Mouse (Mus musculus): ENCODE results near the gene Snx8.
"Not testable (repeated sequence)": the region's sequence is repeated elsewhere in the genome, so short reads cannot be mapped to it uniquely, and the experiment has no call there.

Snx8 gene

DNA sequence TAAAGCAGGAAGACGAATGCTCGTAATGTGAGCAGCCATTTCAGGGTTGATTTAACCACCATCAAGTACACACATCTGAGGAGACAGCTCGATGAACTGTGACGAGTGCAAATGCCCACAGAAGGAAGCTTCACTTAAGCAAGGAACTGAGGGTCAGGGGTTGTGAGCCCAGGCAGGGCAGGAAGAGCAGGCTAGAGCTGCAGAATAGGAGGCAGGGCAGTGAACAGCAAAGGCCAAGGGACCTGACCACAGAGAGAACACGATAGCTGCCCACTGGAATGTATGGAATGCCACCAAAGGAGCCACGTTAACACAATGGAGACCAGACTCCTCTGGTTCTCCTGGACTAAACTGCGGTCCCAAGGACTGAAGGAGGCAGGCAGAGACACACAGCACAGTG, 5.5 kb downstream of the Snx8 start:
- DNase-seq (ENCODE audit: low spot score): no peak

DNA sequence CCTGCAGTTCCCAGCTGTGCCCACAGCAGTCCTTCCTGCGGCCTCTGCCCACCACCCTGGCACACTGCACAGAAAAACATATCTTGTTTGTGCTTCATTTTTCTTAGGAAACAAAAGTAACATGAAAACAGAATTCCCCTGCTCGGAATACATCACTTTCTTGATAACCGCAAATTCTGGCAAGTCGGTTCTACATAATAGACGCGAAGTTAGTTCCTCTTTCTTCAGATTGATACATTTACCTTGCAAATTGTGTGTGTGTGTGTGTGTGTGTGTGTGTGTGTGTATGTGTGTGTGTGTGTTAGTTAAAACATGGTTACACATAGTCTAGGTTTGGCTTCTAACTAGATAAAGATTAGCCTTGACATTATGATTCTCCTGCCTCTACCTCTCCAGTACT, 6.4 kb downstream of the Snx8 start:
- no peak for DNase-seq (ENCODE audit: low spot score)

DNA sequence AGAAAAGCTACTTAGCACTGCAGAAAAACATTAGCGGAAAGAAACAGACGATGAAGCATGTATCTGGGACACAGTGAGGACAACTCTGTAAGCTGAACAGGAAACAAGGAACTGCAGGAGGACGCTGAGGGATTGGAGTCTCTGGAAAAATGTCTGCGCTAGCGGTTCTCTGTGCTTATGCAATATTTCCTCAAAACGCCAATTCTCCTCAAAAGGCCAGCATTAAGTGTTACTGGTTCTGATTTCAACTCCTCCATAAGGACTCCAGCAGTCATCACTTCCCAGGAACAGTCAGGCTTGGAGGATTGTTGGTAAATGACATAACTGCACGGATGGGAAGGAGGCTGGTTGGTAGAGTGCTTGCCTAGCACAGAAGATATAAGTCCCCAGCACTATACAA, 7.9 kb downstream of the Snx8 start:
- no peak for DNase-seq (ENCODE audit: low spot score)

DNA sequence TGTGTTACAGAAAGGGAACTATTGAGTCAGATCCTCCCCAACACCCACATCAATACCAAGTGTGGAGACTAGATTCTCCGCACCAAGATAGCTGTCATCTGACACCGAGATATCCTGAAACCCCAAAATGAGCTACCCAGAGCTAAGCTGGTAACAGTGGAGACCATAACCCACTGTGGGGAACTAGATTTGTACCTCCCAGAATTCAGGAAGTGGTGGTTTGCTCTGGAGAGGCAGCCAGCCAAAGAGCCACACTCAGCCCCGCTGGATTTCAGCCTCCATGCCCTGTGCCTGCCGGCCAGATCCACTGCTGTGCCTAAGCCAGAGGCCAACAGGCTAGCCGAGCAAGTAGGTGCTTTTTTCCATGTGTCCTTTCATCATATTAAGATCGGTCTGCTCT, 9.8 kb downstream of the Snx8 start:
- no peak for DNase-seq (ENCODE audit: low spot score)

DNA sequence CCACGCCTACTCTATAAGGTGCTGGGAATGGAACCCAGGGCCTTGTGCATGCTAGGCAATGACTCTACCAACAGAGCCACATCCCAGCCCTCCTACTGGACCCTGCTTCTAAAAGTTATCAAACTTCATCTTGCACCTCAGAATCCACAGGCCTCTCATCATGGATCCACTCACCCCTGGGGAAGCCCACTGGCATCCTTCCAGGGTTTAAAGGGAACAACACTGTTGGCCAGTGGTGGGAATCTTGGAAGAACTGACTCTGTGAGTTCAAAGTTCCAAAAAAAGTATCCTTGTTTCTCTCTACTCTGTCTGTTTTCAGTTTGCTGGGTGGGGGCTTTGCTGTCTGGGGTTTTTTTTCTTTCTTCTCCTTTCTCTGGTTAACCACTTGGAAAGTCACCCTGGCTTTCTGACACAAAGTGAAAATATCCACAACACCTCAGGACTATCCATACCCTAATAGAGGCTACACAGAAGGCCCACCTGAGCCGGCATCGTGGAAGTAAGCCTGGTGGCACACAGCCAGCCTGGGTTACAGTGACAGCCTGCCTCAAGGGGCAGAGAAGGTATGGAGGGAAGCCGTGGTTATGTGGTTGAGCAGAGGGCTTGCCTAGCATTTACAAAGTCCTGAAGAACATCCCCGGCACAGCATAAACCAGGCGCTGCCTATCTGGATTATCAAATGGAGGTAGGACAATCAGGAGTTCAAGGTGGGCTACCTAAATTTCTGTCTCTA, 10.8 kb downstream of the Snx8 start:
- DNase-seq (ENCODE audit: low spot score): no peak

DNA sequence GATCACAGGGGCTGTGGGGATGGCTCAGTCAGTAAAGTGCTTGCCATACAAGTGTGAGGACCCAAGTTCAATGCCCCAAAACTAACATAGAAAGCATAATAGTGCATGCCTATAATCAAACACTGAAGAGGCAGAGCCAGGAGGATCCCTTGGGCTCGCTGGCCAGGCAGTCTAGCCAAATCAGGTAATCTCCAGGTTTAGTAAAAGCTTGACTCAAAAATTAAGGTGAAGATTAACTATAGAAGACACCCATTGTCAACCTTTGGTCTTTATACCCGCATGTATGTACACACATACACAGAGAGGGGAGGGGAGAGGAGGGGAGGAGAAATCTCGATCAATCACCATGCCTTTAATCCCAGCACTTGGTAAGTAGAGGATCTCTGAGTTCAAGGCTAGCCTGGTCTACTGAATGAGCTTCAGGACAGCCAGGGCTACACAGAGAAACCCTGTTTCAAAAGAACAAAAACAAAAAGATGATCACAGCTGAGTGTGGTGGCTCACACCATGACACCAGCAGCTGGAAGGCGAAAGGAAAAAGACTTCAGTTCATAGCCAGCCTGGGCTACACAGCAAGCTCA, 13.7 kb downstream of the Snx8 start:
- DNase-seq (ENCODE audit: low spot score): no peak

DNA sequence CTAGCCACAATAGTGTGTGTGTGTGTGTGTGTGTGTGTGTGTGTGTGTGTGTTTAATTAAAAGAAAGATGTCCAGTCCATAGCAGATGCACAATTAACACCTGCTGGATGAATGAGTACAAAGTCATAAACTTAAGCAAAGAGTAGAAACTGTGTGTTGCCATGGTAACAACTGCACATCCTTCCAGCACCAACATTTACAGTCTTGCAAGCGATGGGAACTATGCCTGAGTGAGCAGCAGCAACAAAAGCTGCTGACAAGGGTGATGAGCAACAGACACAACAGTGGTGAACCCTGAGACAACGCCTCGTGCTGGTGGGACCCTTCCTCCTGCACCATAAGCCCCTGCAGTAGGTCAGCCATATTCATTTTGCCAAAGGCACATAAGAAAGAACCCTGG, 14.8 kb downstream of the Snx8 start:
- DNase-seq (ENCODE audit: low spot score): no peak

DNA sequence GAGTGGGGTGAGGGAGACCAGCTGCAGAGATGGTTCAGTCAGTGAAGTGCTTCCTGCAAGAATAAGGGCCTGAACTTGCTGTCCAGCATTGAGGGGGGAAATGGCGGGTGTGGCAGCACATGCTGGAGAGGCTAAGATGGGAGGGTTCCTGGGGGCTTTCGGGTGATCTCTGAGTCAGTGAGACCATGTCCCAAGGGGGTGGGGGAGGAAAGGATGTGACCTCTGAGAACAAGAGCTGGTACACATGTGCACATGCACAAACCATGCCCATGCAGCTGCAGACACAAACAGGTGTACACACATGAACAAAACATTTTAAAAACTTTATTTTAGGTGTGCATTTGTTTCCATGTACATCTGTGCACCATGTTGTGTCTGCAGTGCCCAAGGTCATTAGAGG, 15.4 kb downstream of the Snx8 start:
- no peak for DNase-seq (ENCODE audit: low spot score)

DNA sequence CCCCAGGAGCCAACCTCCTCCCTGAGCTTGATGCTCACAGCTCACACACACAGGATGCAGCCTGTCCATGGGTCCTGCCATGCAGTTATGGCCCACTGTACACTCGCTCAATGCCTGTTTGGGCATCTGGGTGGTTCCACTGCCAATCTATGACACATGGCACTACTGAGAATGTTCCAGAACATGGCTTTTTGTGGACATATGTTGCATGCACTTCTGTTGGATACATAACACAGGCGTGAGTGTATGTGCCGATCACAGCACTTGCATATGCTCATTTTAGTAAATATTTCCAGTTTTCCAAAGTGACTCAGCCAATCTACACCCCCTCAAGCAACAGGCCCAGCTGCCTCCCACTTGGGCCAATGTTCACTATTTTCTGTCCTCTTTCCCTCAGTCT, 17.4 kb downstream of the Snx8 start:
- DNase-seq (ENCODE audit: low spot score): no peak

DNA sequence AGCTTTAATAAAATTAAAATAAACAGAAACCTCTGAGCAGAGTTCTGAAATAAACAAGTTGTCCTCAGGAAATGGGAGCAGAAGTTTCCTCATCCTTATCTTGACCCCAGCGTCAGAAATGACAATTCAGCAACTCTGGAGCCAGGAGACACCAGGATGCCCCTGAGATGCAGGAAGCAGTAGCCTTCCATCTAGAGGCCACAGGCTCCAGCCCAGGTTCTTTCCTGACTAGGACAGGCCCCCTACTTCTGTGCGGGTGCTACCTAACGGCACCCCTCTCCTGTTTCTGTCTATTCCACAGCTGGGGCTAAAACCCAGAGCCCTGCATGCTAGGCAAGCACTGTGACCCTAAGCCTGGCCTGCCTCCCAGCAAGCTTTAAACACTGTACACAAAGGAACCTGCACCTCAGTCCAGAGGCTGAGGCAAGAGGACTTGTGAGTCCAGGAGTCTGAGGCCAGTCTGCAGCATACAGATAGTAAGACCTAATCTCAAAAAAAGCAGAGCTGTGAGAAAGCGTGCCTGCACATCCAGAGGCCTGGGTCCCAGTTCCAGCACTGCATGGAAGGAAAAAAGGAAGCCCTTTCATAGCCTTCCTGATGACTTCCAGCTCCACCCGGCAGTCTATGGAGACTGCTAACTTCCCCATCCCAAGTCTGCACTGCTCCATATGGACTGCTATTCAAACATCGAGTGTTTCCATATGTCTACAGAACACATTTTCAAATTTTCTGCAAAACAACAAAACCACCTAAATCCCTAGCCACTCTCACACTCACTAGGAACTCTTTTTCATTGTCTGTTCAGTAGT, 18.4 kb downstream of the Snx8 start:
- no peak for DNase-seq (ENCODE audit: low spot score)

DNA sequence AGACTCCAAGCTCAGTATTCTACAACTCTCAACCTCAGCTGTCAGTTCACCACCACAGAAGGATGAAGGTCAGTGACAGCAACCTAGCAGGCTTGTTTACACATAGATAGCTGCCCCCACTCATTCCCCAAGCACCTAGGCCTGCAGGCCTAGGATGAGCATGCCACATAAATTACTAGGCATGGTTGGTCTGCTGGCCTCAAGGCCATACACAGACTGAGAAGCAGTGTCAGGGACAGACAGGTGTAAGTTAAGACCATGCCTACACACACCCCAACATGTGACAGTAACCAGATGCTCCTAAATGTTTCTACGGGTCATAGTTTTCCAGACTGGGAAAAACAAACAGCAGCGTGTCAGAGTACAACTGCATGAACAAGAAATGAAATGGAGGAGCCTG, 19.6 kb downstream of the Snx8 start:
- no peak for DNase-seq (ENCODE audit: low spot score)

DNA sequence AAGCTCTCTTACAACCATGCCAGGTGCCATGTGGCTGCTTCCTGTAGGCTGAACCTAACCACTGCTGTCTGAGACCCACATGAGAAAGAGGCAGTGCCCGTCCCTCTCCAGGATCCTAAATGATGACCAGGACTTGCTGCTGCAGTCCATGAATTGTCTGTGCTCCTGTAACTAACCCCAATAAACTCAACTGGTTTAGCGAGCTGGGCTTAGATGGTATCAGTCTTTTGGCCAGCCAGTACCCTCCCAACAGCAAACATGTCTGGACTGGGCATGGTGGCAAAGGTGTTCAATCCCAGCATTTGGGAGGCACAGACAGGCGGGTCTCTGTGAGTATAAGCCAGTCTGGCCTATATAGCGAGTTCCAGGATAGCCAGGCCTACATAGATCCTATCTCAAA, 20.1 kb downstream of the Snx8 start:
- DNase-seq (ENCODE audit: low spot score): no peak

DNA sequence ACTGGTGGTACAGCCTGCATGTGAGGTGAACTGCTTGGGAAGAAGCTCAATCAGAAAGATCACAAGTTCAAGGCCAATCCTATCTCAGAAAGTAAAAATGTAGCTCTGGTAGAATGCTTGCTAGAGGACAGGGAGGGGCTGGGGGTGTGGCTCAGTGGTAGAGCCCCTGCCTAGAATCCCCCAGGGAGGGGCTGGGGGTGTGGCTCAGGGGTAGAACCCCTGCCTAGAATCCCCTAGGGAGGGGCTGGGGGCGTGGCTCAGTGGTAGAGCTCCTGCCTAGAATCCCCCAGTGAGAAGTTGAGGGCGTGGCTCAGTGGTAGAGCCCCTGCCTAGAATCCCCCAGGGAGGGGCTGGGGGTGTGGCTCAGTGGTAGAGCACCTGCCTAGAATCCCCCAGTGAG, 20.9 kb downstream of the Snx8 start:
- not testable (repeated sequence) for DNase-seq (ENCODE audit: low spot score)

DNA sequence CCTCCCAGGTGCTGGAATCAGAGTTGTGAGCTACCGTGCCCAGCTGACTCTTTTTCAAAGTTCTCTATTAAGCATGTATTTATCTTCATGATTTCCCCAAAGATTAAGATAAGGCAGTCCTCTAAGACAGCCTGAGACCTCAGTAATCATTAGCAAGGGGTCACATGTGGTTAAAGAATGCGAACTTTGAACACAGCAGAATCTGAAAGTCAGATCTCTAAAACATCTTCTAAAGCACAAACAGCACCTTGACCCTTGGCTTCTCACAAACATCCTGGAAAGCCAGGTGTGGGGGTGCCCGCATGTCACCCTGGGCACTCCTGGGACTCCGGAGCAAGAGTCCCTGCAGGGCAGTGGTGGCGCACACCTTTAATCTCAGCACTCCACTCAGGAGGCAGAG, 24.6 kb downstream of the Snx8 start:
- no peak for DNase-seq (ENCODE audit: low spot score)

DNA sequence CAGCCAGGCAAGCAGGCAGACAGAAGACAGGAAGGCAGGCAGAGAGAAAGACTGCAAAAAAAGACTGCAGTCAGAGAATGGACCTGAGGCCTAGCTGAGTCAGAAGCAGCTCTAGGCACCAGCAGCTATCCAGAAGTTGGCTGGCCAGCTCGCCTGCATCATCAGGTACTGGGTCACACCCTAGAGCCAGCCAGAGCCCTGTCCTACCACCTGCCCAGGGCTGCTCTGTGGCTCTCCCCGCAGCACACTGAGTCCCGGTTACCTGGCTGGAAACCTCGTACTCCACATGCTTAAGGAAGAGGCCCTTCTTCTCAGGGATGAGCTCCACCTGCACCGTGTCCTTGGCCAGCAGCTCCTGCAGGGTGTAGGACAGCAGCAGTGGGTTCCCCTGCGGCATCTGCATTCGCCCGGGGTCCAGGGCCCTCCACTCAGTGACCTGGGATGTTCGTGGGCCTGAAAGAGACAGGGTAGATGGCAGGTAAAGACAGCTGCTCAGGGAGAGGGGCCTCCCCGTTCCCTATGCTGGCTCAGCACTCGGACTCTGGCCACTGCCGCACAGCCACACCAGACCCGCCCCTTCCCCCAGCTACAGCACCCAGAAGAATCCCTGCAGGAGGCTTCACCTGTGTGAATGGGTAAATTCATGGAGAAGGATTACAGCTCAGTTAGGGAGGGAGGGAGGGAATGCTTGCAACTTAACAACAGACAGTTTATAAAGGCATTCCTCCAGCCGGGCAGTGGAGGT, 29.0 kb downstream of the Snx8 start:
- no peak for DNase-seq (ENCODE audit: low spot score)

DNA sequence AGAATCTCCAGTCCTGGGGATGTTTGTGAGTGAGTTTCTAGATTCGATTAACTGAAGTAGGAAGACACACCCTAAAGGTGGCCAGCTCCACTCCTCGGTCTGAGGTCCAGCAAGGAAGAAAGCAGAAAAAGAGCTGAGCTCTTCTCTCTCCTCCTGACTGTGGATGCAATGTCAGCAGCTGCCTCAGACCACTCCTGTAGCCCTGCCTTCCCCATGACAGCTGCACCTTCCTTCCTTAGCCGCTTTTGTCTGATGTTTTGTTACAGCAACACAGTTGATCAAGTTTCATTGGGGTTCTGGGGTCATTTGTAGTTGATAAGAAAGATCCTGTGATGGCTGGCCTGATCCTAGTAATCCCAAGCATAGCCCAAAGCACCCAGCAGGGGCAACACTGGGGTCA, 31.6 kb downstream of the Snx8 start:
- no peak for DNase-seq (ENCODE audit: low spot score)

DNA sequence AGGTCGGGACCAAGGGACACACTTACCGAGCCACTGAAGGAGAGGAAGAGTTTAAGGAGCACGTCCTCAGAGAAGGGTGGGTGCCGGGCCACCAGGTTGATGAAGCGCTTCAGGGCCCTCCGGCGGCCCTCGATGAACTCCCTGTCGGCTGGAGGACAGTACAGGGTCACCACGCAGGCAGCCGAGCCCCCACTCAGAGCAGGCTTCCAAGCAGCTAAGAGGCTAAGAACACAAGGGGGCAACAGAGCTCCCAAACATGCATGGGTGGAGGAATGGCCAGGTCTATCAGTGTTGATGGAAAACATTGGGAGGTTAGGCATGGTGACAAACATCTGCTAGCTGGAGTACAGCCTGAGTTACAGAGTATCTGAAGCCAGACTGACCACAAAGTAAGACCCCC, 33.1 kb downstream of the Snx8 start:
- no peak for DNase-seq (ENCODE audit: low spot score)

DNA sequence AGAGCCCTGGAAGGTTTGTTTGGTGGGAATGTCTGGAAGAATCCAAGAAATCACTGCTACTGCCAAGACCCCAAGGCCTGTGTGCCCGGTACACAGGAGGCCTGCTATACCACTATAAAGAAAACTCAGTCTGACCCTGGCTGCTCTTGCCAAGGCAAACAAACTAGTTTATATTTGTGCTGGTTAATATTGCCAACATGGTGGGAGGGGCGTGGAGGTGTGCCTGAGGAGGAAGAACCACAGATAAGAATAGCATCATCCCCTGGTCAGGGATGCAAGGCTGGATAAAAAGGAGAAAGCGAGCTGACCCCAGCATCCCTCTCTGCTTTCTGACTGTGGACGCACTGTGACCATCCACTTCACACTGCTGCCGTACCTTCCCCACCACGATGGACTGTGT, 36.7 kb downstream of the Snx8 start:
- no peak for DNase-seq (ENCODE audit: low spot score)

DNA sequence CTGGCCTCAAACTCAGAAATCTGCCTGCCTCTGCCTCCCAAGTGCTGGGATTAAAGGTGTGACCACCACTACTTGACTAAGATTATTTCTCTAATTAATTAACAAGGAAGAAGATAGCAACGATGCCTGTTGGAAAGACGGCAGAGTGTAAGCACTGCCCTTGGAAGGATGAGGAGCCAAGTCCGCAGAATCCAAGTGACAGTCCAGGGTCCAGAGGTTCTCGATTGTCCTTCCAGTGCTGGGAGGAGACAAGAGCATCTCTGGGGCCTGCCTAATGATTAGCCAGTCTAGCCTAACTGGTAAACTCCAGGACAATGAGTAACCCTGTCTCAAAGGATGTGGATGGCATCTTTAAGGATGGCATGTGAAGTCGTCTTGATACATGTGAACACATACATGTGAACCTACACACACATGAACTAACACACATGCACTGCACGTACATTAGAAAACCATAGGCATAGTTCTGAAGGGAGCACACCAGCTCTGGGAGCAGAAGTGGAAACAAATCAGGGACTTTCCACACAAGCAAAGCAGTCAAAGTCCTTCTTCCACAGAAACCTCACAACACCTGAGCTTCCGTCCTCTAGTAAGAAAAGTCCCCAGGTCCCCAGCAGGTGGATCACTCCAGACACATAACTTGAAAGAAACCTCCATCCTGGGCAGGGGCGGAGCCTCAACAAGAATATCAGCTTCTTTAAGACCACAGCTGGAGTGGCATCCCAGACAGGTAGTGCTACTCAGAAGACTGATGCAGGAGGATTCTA, 38.1 kb downstream of the Snx8 start:
- no peak for DNase-seq (ENCODE audit: low spot score)

DNA sequence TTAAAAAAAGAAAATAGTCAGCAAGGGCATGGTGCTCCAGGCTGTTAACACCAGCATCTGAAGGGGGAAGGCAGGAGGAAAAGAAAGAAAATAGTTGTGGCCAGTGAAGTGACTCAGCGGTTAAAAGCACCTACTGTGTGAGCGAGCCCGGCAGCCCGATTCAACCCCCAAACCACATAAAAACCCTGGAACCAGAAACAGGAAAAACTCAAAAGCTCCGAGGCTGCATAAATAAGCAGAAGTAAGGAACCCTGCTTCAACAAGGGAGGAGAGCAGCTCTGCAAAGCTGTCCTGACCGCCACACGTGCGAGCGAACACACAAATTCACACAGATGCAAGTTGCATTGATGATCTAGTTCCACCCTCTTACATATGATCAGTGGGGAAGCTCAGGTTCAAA, 39.2 kb downstream of the Snx8 start:
- no peak for DNase-seq (ENCODE audit: low spot score)

DNA sequence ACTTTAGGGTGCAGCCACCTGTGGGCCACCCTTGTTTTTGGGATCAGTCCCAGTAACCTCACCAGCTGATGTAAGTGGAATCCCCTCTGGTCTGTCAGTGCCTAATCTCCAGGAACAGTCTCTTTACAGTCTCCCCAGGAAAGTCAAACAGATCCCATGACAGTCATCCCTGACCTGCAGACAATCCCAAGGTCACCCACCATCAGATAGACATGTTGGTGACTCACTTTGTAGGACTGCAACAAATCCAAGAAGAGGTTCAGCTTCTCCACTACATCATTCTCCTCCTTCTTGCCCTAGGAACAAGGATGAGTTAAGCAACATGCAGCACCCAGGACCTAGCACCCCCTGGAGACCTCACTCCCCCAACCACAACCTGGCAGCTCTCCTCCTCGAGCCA, 43.0 kb downstream of the Snx8 start:
- no peak for DNase-seq (ENCODE audit: low spot score)

DNA sequence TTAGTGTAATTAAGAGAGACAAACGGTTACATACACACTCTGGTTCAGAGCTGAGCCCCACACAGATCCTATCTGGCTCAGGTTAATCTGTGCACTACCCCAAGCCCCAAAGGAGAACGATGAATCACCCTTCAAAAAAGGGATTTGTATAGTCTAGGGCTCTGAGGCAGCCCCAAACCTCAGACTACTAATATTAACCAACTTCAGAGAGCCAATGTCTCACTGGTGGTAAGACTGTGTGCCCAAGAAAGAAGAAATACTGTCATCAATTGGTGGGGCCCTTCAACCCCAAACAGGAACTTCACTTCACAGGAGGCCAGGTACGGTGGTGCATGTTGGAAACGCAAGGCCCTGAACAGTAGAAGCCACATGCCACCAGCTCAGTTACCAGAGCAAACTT, 43.8 kb downstream of the Snx8 start:
- no peak for DNase-seq (ENCODE audit: low spot score)

All from urinary bladder, postnatal 10 days (tissue).